16 mouse cellular contexts compared by ENCODE assay signal in genomic region chr16:23504320-23504744, GRCm38 (mm10). TPM values are rescaled to one million over a fixed set of nuclear protein-coding genes. Genes with fewer than 3 reads are reported as not detected.
DNase-seq lines count a peak whose midpoint lies in the region; ATAC-seq and TF ChIP-seq lines count a peak whose summit lies in the region.
"Had no signal": no experiment of that assay in that cellular context is flagged by ENCODE, and none has a peak within 500 bp of the region (broad histone marks: within the 10 kb centered on the region; RNA-seq: fewer than 3 reads in every experiment).

No protein-coding gene starts in this region.

- 6% methylated on average over 3 of the region's 3 CpGs for WGBS in forebrain, embryonic 13.5 days
- WGBS in hindbrain, postnatal 0 days = 18% methylated on average over 3 of the region's 3 CpGs
- 9% methylated on average over 3 of the region's 3 CpGs for WGBS in neural tube, embryonic 14.5 days

- H3K9me3 ChIP-seq in forebrain, embryonic 13.5 days (replicated peaks) = no peaks in the 10 kb centered on the region
- no peaks in the 10 kb centered on the region for H3K9me3 ChIP-seq in hindbrain, postnatal 0 days (ENCODE audit: low read length)
- H3K9me3 ChIP-seq in neural tube, embryonic 14.5 days (ENCODE audit: control insufficient read depth, low read length) = no peaks in the 10 kb centered on the region
- H3K9me3 ChIP-seq: stomach, embryonic 15.5 days had no signal

- H3K4me3 ChIP-seq in forebrain, embryonic 13.5 days = no peak overlapping the region
- no peak overlapping the region for H3K4me3 ChIP-seq in hindbrain, postnatal 0 days (ENCODE audit: low read length)
- H3K4me3 ChIP-seq in neural tube, embryonic 14.5 days (ENCODE audit: low read depth, low read length) = no peak overlapping the region
- H3K4me3 ChIP-seq: heart, adult 2 months; stomach, embryonic 15.5 days had no signal

- peak overlapping the region; percentile 84 for H3K27ac ChIP-seq in forebrain, embryonic 13.5 days
- H3K27ac ChIP-seq in hindbrain, postnatal 0 days = 0 out of 2 replicates have a peak overlapping the region, but pooled peaks have one; percentile 15
- peak overlapping the region; percentile 18; the same call in 1 of the 2 replicates for H3K27ac ChIP-seq in neural tube, embryonic 14.5 days (ENCODE audit: low read depth, low read length)
- H3K27ac ChIP-seq: heart, adult 2 months; liver, embryonic 14.5 days; macrophage; stomach, embryonic 15.5 days had no signal

- peaks cover 22% of the 10 kb centered on the region for H3K36me3 ChIP-seq in forebrain, embryonic 13.5 days (ENCODE audit: poor library complexity, severe bottlenecking)
- H3K36me3 ChIP-seq in hindbrain, postnatal 0 days (ENCODE audit: insufficient read depth, low read length) = no peaks in the 10 kb centered on the region
- no peaks in the 10 kb centered on the region for H3K36me3 ChIP-seq in neural tube, embryonic 14.5 days (ENCODE audit: control insufficient read depth, insufficient read depth, low read length)
- H3K36me3 ChIP-seq: stomach, embryonic 15.5 days had no signal

- peak overlapping the region; percentile 30 for H3K4me2 ChIP-seq in forebrain, embryonic 13.5 days
- H3K4me2 ChIP-seq in hindbrain, postnatal 0 days (ENCODE audit: low read depth, low read length) = no peak overlapping the region
- H3K4me2 ChIP-seq in neural tube, embryonic 14.5 days (ENCODE audit: low read depth, low read length) = no peak overlapping the region; the same call in 1 of the 2 replicates
- H3K4me2 ChIP-seq: stomach, embryonic 15.5 days had no signal

- peak; percentile 45 for DNase-seq in embryo, embryonic 9.5 days (ENCODE audit: extremely low spot score)
- no peak for DNase-seq in hindbrain, postnatal 0 days (ENCODE audit: low spot score)
- DNase-seq in right cerebral cortex, postnatal 25 days = no peak
- DNase-seq in urinary bladder, postnatal 14 days (ENCODE audit: low spot score) = no peak
- no peak for DNase-seq in left cerebral cortex, postnatal 14 days (ENCODE audit: low spot score in 2 of 2)
- DNase-seq: cerebellum, adult 2 months; heart, adult 2 months; heart, postnatal 4 days; kidney, postnatal 14 days; right cerebral cortex, postnatal 14 days had no signal

- intact Hi-C loops in left cerebral cortex, postnatal 14 days (cut with DNase I) = no loop called here

- peaks cover 7% of the 10 kb centered on the region; the same call in 1 of the 2 replicates for H3K27me3 ChIP-seq in forebrain, embryonic 13.5 days
- H3K27me3 ChIP-seq in hindbrain, postnatal 0 days (ENCODE audit: insufficient read depth, low read length) = no peaks in the 10 kb centered on the region
- no peaks in the 10 kb centered on the region for H3K27me3 ChIP-seq in neural tube, embryonic 14.5 days (ENCODE audit: control insufficient read depth, insufficient read depth, low read length)

- no peak for TF ChIP-seq CTCF in hindbrain, postnatal 0 days (IDR thresholded peaks at IDR 0.05; ENCODE audit: low read depth)

- ATAC-seq in forebrain, embryonic 13.5 days = peak; percentile 91
- peak; percentile 73 for ATAC-seq in hindbrain, postnatal 0 days
- ATAC-seq in neural tube, embryonic 14.5 days (ENCODE audit: low read depth) = peak; percentile 93

- no peak overlapping the region; the same call in 1 of the 2 replicates for H3K9ac ChIP-seq in forebrain, embryonic 13.5 days
- no peak overlapping the region for H3K9ac ChIP-seq in hindbrain, postnatal 0 days (replicated peaks; ENCODE audit: low read length)
- H3K9ac ChIP-seq in neural tube, embryonic 14.5 days (replicated peaks; ENCODE audit: low read depth, low read length) = no peak overlapping the region
- H3K9ac ChIP-seq: liver, embryonic 14.5 days; stomach, embryonic 15.5 days had no signal

- peaks cover 38% of the 10 kb centered on the region for H3K4me1 ChIP-seq in forebrain, embryonic 13.5 days
- peaks cover 10% of the 10 kb centered on the region for H3K4me1 ChIP-seq in hindbrain, postnatal 0 days (ENCODE audit: insufficient read depth, low read length)
- H3K4me1 ChIP-seq in neural tube, embryonic 14.5 days (ENCODE audit: control insufficient read depth, insufficient read depth, low read length) = 0 out of 2 replicates have a peak, but pooled peaks cover 5% of the 10 kb centered on the region
- H3K4me1 ChIP-seq: stomach, embryonic 15.5 days had no signal

RNA-seq across cellular contexts. Expression of gene Rtp4, which starts 15.8 kb away (rescaled TPM):
- polyA plus RNA-seq in forebrain, embryonic 13.5 days (2015; fragmentation: Nextera tagmentation; extraction: Ambion mirVana) = 2.3 and 3.3 TPM in 2 replicates
- 4.7 and 11.7 TPM in 2 replicates for total RNA-seq in hindbrain, postnatal 0 days (2014; rRNA removed)
- polyA plus RNA-seq in hindbrain, postnatal 0 days (2015; fragmentation: Nextera tagmentation; extraction: Ambion mirVana) = 8.6 and 9.9 TPM in 2 replicates
- 1.6 and 3.1 TPM in 2 replicates for polyA plus RNA-seq in neural tube, embryonic 14.5 days (2014; fragmentation: Nextera tagmentation; extraction: Ambion mirVana)
- total RNA-seq in left cerebral cortex, postnatal 14 days (2021) = 1 to 10 TPM in 1 of 2 experiments, under 1 TPM in 1; 0.62 to 1.4 TPM

RNA-seq across cellular contexts. Expression of gene Masp1, which starts 16.3 kb away (rescaled TPM):
- polyA plus RNA-seq in forebrain, embryonic 13.5 days (2015; fragmentation: Nextera tagmentation; extraction: Ambion mirVana) = 53.5 and 55.9 TPM in 2 replicates
- total RNA-seq in hindbrain, postnatal 0 days (2014; rRNA removed) = 24.7 and 34.8 TPM in 2 replicates
- 21.4 and 21.9 TPM in 2 replicates for polyA plus RNA-seq in hindbrain, postnatal 0 days (2015; fragmentation: Nextera tagmentation; extraction: Ambion mirVana)
- 31.5 and 35.6 TPM in 2 replicates for polyA plus RNA-seq in neural tube, embryonic 14.5 days (2014; fragmentation: Nextera tagmentation; extraction: Ambion mirVana)
- 10 to 100 TPM; 14.5 to 17.3 TPM for total RNA-seq in left cerebral cortex, postnatal 14 days (2021)
- total RNA-seq: neutrophil, adult 5-6 weeks had no signal

Comparison
In these comparisons a context has a peak if more than half of its experiments do, and no peak if none do; other contexts are left out.
1. H3K27ac ChIP-seq: peak in every context shown above with its lines; median percentile 84 in forebrain, embryonic 13.5 days; 18 in neural tube, embryonic 14.5 days; 15 in hindbrain, postnatal 0 days.